Comparison of ENCODE assay signal across 16 mouse cellular contexts in genomic region chr9:18431687-18432086, GRCm38 (mm10). TPM values are rescaled to one million over a fixed set of nuclear protein-coding genes. Genes with fewer than 3 reads are reported as not detected.
A peak's percentile ranks its signal among the peaks of the same experiment; 100 is the strongest.
DNase-seq lines count a peak whose midpoint lies in the region; ATAC-seq and TF ChIP-seq lines count a peak whose summit lies in the region.
"Had no signal": no experiment of that assay in that cellular context is flagged by ENCODE, and none has a peak within 500 bp of the region (broad histone marks: within the 10 kb centered on the region; RNA-seq: fewer than 3 reads in every experiment).

No protein-coding gene starts in this region.

- no peak overlapping the region for H3K4me3 ChIP-seq in left cerebral cortex, adult 2 months
- H3K4me3 ChIP-seq: heart, embryonic 15.5 days; limb, embryonic 10.5 days had no signal

- DNase-seq in cerebellum, postnatal 25 days: peak; percentile 13 to 48
- DNase-seq in cerebellum, adult 8-10 months: no peak
- peak; percentile 4 to 22 for DNase-seq in left cerebral cortex, postnatal 14 days (ENCODE audit: low spot score in 2 of 2)
- no peak for DNase-seq in left cerebral cortex, adult 2 months (ENCODE audit: extremely low spot score in 1 of 2, low spot score in 2 of 2)
- DNase-seq in MN1 (ENCODE audit: low spot score): peak; percentile 51
- DNase-seq in gonadal fat pad, adult 2 months (ENCODE audit: low read depth): peak; percentile 46
- DNase-seq: kidney, adult 9 months; retina, postnatal 1 day had no signal

- TF ChIP-seq CTCF in left cerebral cortex, adult 2 months (IDR thresholded peaks at IDR 0.05): no peak

- no peak for ATAC-seq in inflammation-experienced regulatory T-cells, adult 6 months
- ATAC-seq in granulocyte monocyte progenitor cell, adult 5-6 weeks (replicated peaks; ENCODE audit: poor library complexity, severe bottlenecking): no peak
- ATAC-seq: lung, postnatal 0 days had no signal

- intact Hi-C loops in left cerebral cortex, postnatal 14 days (cut with DNase I): no loop called here
- intact Hi-C loops in left cerebral cortex, adult 2 months (cut with DNase I): no loop called here

- H3K27ac ChIP-seq in left cerebral cortex, adult 2 months: no peak overlapping the region
- H3K27ac ChIP-seq: heart, embryonic 15.5 days; limb, embryonic 10.5 days; stomach, postnatal 0 days had no signal

RNA-seq across cellular contexts. Expression of gene Mbd3l2, which starts 1.2 kb away (rescaled TPM):
- total RNA-seq in left cerebral cortex, postnatal 14 days (2021): not detected
- not detected for total RNA-seq in left cerebral cortex, adult 2 months (2021)
- not detected in 2 replicates for polyA plus RNA-seq in gonadal fat pad, adult 2 months (2012; rRNA removed)
- polyA plus RNA-seq in inflammation-experienced regulatory T-cells, adult 6 months (2017; shearing (Covaris generic)): not detected
- not detected in 2 replicates for total RNA-seq in granulocyte monocyte progenitor cell, adult 5-6 weeks (2014; fragmentation: Nextera tagmentation)
- not detected in 2 replicates for total RNA-seq in granulocyte monocyte progenitor cell, adult 5-6 weeks (2017)
- polyA plus RNA-seq: cortical plate, adult 2 months; frontal cortex, adult 2 months; heart, embryonic 15.5 days; limb, embryonic 10.5 days; lung, postnatal 0 days; stomach, postnatal 0 days had no signal

RNA-seq across cellular contexts. Expression of gene Ubtfl1, which starts 27.5 kb away (rescaled TPM):
- total RNA-seq in left cerebral cortex, postnatal 14 days (2021): not detected
- total RNA-seq in left cerebral cortex, adult 2 months (2021): not detected
- not detected in 2 replicates for polyA plus RNA-seq in gonadal fat pad, adult 2 months (2012; rRNA removed)
- under 1 TPM in 1 of 3 experiments, not detected in 2; 0.12 TPM for polyA plus RNA-seq in inflammation-experienced regulatory T-cells, adult 6 months (2017; shearing (Covaris generic))
- not detected in 2 replicates for total RNA-seq in granulocyte monocyte progenitor cell, adult 5-6 weeks (2014; fragmentation: Nextera tagmentation)
- total RNA-seq in granulocyte monocyte progenitor cell, adult 5-6 weeks (2017): not detected in 2 replicates
- polyA plus RNA-seq: cortical plate, adult 2 months; frontal cortex, adult 2 months; heart, embryonic 15.5 days; limb, embryonic 10.5 days; lung, postnatal 0 days; stomach, postnatal 0 days had no signal

RNA-seq across cellular contexts. Expression of gene Naalad2, which starts 28.9 kb away (rescaled TPM):
- total RNA-seq in left cerebral cortex, postnatal 14 days (2021): 1 to 10 TPM; 1.2 to 1.3 TPM
- under 1 TPM; 0.41 to 0.63 TPM for total RNA-seq in left cerebral cortex, adult 2 months (2021)
- 2.6 and 3.2 TPM in 2 replicates for polyA plus RNA-seq in gonadal fat pad, adult 2 months (2012; rRNA removed)
- polyA plus RNA-seq in inflammation-experienced regulatory T-cells, adult 6 months (2017; shearing (Covaris generic)): under 1 TPM; 0.17 to 0.63 (median 0.42) TPM
- not detected in 2 replicates for total RNA-seq in granulocyte monocyte progenitor cell, adult 5-6 weeks (2014; fragmentation: Nextera tagmentation)
- not detected in 2 replicates for total RNA-seq in granulocyte monocyte progenitor cell, adult 5-6 weeks (2017)

RNA-seq across cellular contexts. Expression of gene Zfp558, which starts 46.4 kb away (rescaled TPM):
- total RNA-seq in left cerebral cortex, postnatal 14 days (2021): 1 to 10 TPM; 2.3 to 4.3 TPM
- 1 to 10 TPM; 2.5 to 2.8 TPM for total RNA-seq in left cerebral cortex, adult 2 months (2021)
- 0.37 and 0.81 TPM in 2 replicates for polyA plus RNA-seq in gonadal fat pad, adult 2 months (2012; rRNA removed)
- polyA plus RNA-seq in inflammation-experienced regulatory T-cells, adult 6 months (2017; shearing (Covaris generic)): 1 to 10 TPM; 2.0 to 3.1 (median 2.1) TPM
- 1.8 and 7.3 TPM in 2 replicates for total RNA-seq in granulocyte monocyte progenitor cell, adult 5-6 weeks (2014; fragmentation: Nextera tagmentation)
- 2.6 and 4.6 TPM in 2 replicates for total RNA-seq in granulocyte monocyte progenitor cell, adult 5-6 weeks (2017)

RNA-seq across cellular contexts. Expression of gene Mbd3l1, which starts 46.5 kb away (rescaled TPM):
- not detected for total RNA-seq in left cerebral cortex, postnatal 14 days (2021)
- not detected for total RNA-seq in left cerebral cortex, adult 2 months (2021)
- 0.18 TPM in 1 of 2 replicates, not detected in the other for polyA plus RNA-seq in gonadal fat pad, adult 2 months (2012; rRNA removed)
- not detected for polyA plus RNA-seq in inflammation-experienced regulatory T-cells, adult 6 months (2017; shearing (Covaris generic))
- total RNA-seq in granulocyte monocyte progenitor cell, adult 5-6 weeks (2014; fragmentation: Nextera tagmentation): not detected in 2 replicates
- total RNA-seq in granulocyte monocyte progenitor cell, adult 5-6 weeks (2017): not detected in 2 replicates
- polyA plus RNA-seq: cortical plate, adult 2 months; frontal cortex, adult 2 months; heart, embryonic 15.5 days; limb, embryonic 10.5 days; lung, postnatal 0 days; stomach, postnatal 0 days had no signal

Comparison
In these comparisons a context has a peak if more than half of its experiments do, and no peak if none do; other contexts are left out.
1. DNase-seq: peak in cerebellum, postnatal 25 days (2 of 2), left cerebral cortex, postnatal 14 days (2 of 2), MN1 (single experiment) and gonadal fat pad, adult 2 months (single experiment); none in cerebellum, adult 8-10 months (single experiment) and left cerebral cortex, adult 2 months (0 of 2).